Mouse (Mus musculus): Measurements from ENCODE around the gene Lamp1. TPM values are rescaled to one million over a fixed set of nuclear protein-coding genes. Genes with fewer than 3 reads are reported as not detected.
"Not testable (repeated sequence)": the region's sequence is repeated elsewhere in the genome, so short reads cannot be mapped to it uniquely, and the experiment has no call there.

Gene Lamp1
- 100 to 1,000 TPM; 310 to 323 TPM for total RNA-seq (2021)

GRCm38 (mm10) chr8:13158718-13159376 lies at the start of gene Lamp1:
Lamp1 (plus strand) TSS chr8:13159161.
- intact Hi-C loops (cut with DNase I), result loop anchor here (1.0 kb wide), 1 partner anchor 94 kb away; no protein-coding TSS in a partner anchor
- peak; percentile 99 to 100 for DNase-seq

GRCm38 (mm10) chr8:13109416-13109960 lies 49.5 kb upstream of the Lamp1 start:
- intact Hi-C loops (cut with DNase I), result loop anchor here (5.0 kb wide), 1 partner anchor 132 kb away; no protein-coding TSS in a partner anchor

GRCm38 (mm10) chr8:13111917-13112316 lies 47.0 kb upstream of the Lamp1 start:
- DNase-seq, result peak in 1 of 2 experiments; percentile 16

More at GRCm38 (mm10) chr8:13109416-13109960, 49.5 kb upstream of the Lamp1 start:
- no peak for DNase-seq

GRCm38 (mm10) chr8:13113232-13113631 lies 45.7 kb upstream of the Lamp1 start:
- intact Hi-C loops (cut with DNase I), result no loop called here
- DNase-seq, result no peak

More at GRCm38 (mm10) chr8:13111917-13112316, 47.0 kb upstream of the Lamp1 start:
- intact Hi-C loops (cut with DNase I), result no loop called here

- DNase-seq, result no peak
- intact Hi-C loops (cut with DNase I), result no loop called here
Measured at GRCm38 (mm10) chr8:13117096-13117495, 41.9 kb upstream of the Lamp1 start.

GRCm38 (mm10) chr8:13118516-13118915 lies 40.4 kb upstream of the Lamp1 start:
- intact Hi-C loops (cut with DNase I), result no loop called here

GRCm38 (mm10) chr8:13120882-13121665 lies 37.9 kb upstream of the Lamp1 start:
- intact Hi-C loops (cut with DNase I), result no loop called here
- no peak for DNase-seq

More at GRCm38 (mm10) chr8:13118516-13118915, 40.4 kb upstream of the Lamp1 start:
- no peak for DNase-seq

GRCm38 (mm10) chr8:13122887-13123421 lies 36.0 kb upstream of the Lamp1 start:
- intact Hi-C loops (cut with DNase I), result no loop called here

GRCm38 (mm10) chr8:13124897-13125296 lies 34.1 kb upstream of the Lamp1 start:
- intact Hi-C loops (cut with DNase I), result no loop called here
- DNase-seq, result no peak

More at GRCm38 (mm10) chr8:13122887-13123421, 36.0 kb upstream of the Lamp1 start:
- DNase-seq, result no peak

- intact Hi-C loops (cut with DNase I), result not testable (repeated sequence)
- peak; percentile 50 to 74 for DNase-seq
Measured at GRCm38 (mm10) chr8:13132220-13132619, 26.7 kb upstream of the Lamp1 start.

GRCm38 (mm10) chr8:13139641-13140182 lies 19.2 kb upstream of the Lamp1 start:
- intact Hi-C loops (cut with DNase I), result no loop called here
- no peak for DNase-seq

GRCm38 (mm10) chr8:13141681-13142080 lies 17.3 kb upstream of the Lamp1 start:
- intact Hi-C loops (cut with DNase I), result no loop called here
- DNase-seq, result no peak

GRCm38 (mm10) chr8:13148476-13148875 lies 10.5 kb upstream of the Lamp1 start:
- DNase-seq, result no peak
- intact Hi-C loops (cut with DNase I), result no loop called here

GRCm38 (mm10) chr8:13149287-13149686 lies 9.7 kb upstream of the Lamp1 start:
- intact Hi-C loops (cut with DNase I), result no loop called here
- DNase-seq, result no peak

GRCm38 (mm10) chr8:13149866-13150265 lies 9.1 kb upstream of the Lamp1 start:
- no peak for DNase-seq
- intact Hi-C loops (cut with DNase I), result no loop called here

- no peak for DNase-seq
- intact Hi-C loops (cut with DNase I), result no loop called here
Measured at GRCm38 (mm10) chr8:13150929-13151328, 8.0 kb upstream of the Lamp1 start.

GRCm38 (mm10) chr8:13154099-13154498 lies 4.9 kb upstream of the Lamp1 start:
- intact Hi-C loops (cut with DNase I), result no loop called here
- DNase-seq, result no peak

GRCm38 (mm10) chr8:13155358-13155757 lies 3.6 kb upstream of the Lamp1 start:
- intact Hi-C loops (cut with DNase I), result no loop called here
- no peak for DNase-seq

GRCm38 (mm10) chr8:13156327-13157097 lies 2.4 kb upstream of the Lamp1 start:
- intact Hi-C loops (cut with DNase I), result no loop called here
- DNase-seq, result no peak

- intact Hi-C loops (cut with DNase I), result loop anchor here (1.0 kb wide), 1 partner anchor 94 kb away; no protein-coding TSS in a partner anchor
- DNase-seq, result peak in 1 of 2 experiments; percentile 30
Measured at GRCm38 (mm10) chr8:13159377-13159881, 468 bp downstream of the Lamp1 start.

All from heart, postnatal 10 days (tissue).